Mouse (Mus musculus) heart, embryonic 15.5 days (tissue): Measurements from ENCODE around the gene Prune1. TPM values are rescaled to one million over a fixed set of nuclear protein-coding genes. Genes with fewer than 3 reads are reported as not detected.
A peak's percentile ranks its signal among the peaks of the same experiment; 100 is the strongest.
"Not testable (repeated sequence)": the region's sequence is repeated elsewhere in the genome, so short reads cannot be mapped to it uniquely, and the experiment has no call there.

Experiments
- ATAC-seq: fragments of 200-750 bp; cut with Nextera tagmentation; replicated peaks from 2 replicates; pipeline ENCODE4 v1.8.0; 2017; ENCODE audit warnings: low read depth, moderate TSS enrichment; ENCODE audit not compliant: insufficient number of reproducible peaks, insufficient read depth, low FRiP score
- H3K27ac ChIP-seq: fragments of 300-500 bp; sonication (generic); 2 replicates; pipeline ENCODE4 v1.5.1; 2015; ENCODE audit warnings: mild to moderate bottlenecking, inconsistent platforms
- H3K27me3 ChIP-seq: fragments of 300-500 bp; sonication (generic); 2 replicates; pipeline ENCODE4 v1.6.1; 2015; ENCODE audit warnings: inconsistent platforms
- H3K36me3 ChIP-seq: fragments of 300-500 bp; sonication (generic); 2 replicates; pipeline ENCODE4 v1.6.1; 2015; ENCODE audit warnings: mild to moderate bottlenecking, inconsistent platforms
- H3K4me1 ChIP-seq: fragments of 300-500 bp; sonication (generic); replicated peaks from 2 replicates; pipeline ENCODE4 v1.6.1; 2015; ENCODE audit warnings: inconsistent platforms
- H3K4me2 ChIP-seq: fragments of 300-500 bp; sonication (generic); 2 replicates; pipeline ENCODE4 v1.6.1; 2015; ENCODE audit warnings: inconsistent platforms, mild to moderate bottlenecking, moderate library complexity
- H3K4me3 ChIP-seq: fragments of 300-500 bp; sonication (generic); 2 replicates; pipeline ENCODE4 v1.5.1; 2015; ENCODE audit warnings: mild to moderate bottlenecking, inconsistent platforms
- H3K9ac ChIP-seq: fragments of 300-500 bp; sonication (generic); 2 replicates; pipeline ENCODE4 v1.6.1; 2015; ENCODE audit warnings: mild to moderate bottlenecking, inconsistent platforms
- H3K9me3 ChIP-seq: fragments of 300-500 bp; sonication (generic); replicated peaks from 2 replicates; pipeline ENCODE4 v1.6.1; 2016; ENCODE audit warnings: inconsistent platforms
- WGBS: fragments of 180-500 bp; shearing (Covaris S2); methylation state at CpG from one replicate; pipeline ENCODE4 v1.1.7; 2015; ENCODE audit warnings: mixed read lengths; 5-methylcytosine and 5-hydroxymethylcytosine counted together
- polyA plus RNA-seq: library from polyadenylated mRNA; unstranded; fragments of >200 nt; fragmentation: Nextera tagmentation; extraction: Ambion mirVana; gene quantifications from 2 replicates; pipeline ENCODE4 v1.2.1, GENCODE M21; 2015

The Prune1 gene
- polyA plus RNA-seq, 1 experiment from 2014 or later: 23.8 TPM

DNA sequence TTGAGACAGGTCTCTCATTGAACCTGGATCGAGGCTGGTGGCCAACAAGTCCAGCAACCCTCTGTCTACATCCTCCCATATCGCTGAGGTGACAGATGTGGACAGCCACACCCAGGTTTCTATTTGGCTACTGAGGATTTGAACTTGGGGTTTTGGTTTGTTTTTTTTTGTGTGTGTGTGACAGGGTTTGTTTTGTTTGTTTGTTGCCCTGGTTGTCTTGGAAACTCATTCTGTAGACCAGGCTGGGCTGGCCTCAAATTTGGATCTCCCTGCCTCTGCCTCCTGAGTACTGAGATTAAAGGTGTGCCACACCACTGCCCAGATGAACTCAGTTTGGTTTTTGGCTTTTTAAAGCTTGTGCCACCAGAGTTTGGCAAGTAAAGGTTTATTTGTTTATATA is 58.8 kb downstream of the Prune1 start:
- Histone ChIP-seq H3K4me2 (no peak overlapping the region), H3K27ac (0 out of 2 replicates have a peak overlapping the region, but pooled peaks have one; percentile 23), H3K4me1 (peaks cover 23% of the 10 kb centered on the region), H3K9ac (no peak overlapping the region), H3K4me3 (no peak overlapping the region), H3K36me3 (peaks cover 11% of the 10 kb centered on the region; the same call in 1 of the 2 replicates), H3K27me3 (no peaks in the 10 kb centered on the region), H3K9me3 (no peaks in the 10 kb centered on the region)
- 94% methylated on average over 2 of the region's 2 CpGs for WGBS
- ATAC-seq: no peak

- ATAC-seq: no peak
- H3K27me3 ChIP-seq: no peaks in the 10 kb centered on the region
- peaks cover 16% of the 10 kb centered on the region for H3K4me1 ChIP-seq
- no peak overlapping the region for H3K9ac ChIP-seq
- H3K36me3 ChIP-seq: peaks cover 27% of the 10 kb centered on the region; the same call in 1 of the 2 replicates
- peak overlapping the region; percentile 72 for H3K4me3 ChIP-seq
- H3K9me3 ChIP-seq: no peaks in the 10 kb centered on the region
- H3K27ac ChIP-seq: peak overlapping the region; percentile 99
- 81% methylated on average over 6 of the region's 6 CpGs for WGBS
- H3K4me2 ChIP-seq: peak overlapping the region; percentile 65
Measured at GRCm38 (mm10) chr3:95218466-95219137, 63.3 kb downstream of the Prune1 start.

GRCm38 (mm10) chr3:95217255-95218134 is 64.4 kb downstream of the Prune1 start, which contains the start of gene Gabpb2:
Gabpb2 (minus strand) TSS chr3:95217916.
- Histone ChIP-seq H3K4me1 (peaks cover 16% of the 10 kb centered on the region), H3K9me3 (no peaks in the 10 kb centered on the region), H3K27me3 (no peaks in the 10 kb centered on the region), H3K4me2 (peak within 1 kb of the TSS; percentile 65), H3K27ac (peak within 1 kb of the TSS; percentile 99), H3K9ac (peak within 1 kb of the TSS; percentile 87), H3K4me3 (peak within 1 kb of the TSS; percentile 72), H3K36me3 (peaks cover 27% of the 10 kb centered on the region; the same call in 1 of the 2 replicates)
- ATAC-seq: peak; percentile 91
- WGBS: 0% methylated on average over 56 of the region's 56 CpGs

DNA sequence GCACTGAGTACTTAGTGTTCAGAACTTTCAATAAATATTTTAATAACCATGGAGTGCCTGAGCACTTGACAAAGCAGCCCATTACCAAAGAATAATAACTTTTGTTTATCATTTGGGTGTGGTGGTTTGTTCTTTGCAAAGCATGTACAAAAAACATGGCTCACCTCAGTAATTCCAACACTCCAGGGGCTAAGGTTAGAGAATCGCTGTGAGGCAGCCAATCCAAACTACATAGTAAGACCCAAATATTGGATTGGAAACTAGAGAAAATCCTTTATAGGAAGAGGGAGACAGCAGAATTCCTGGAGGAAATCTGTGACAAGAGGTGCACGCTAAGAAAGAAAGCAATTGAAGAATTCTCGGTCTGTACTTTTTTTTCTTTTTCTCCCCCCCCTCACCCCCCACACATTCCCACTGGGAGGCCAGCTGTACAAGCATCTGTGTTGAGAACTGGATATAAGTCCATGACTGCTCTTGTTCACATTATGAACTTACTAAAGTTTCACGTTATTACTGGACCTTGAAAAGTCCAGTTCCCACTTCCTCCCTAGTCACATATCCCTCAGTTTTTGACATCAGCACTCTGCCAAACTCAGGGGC is 65.1 kb downstream of the Prune1 start:
- H3K27me3 ChIP-seq: no peaks in the 10 kb centered on the region
- peaks cover 29% of the 10 kb centered on the region for H3K36me3 ChIP-seq
- H3K4me2 ChIP-seq: peak overlapping the region; percentile 65
- no peak; the same call in none of the 2 replicates for ATAC-seq
- H3K27ac ChIP-seq: peak overlapping the region; percentile 99
- peak overlapping the region; percentile 72 for H3K4me3 ChIP-seq
- WGBS: 13% methylated on average over 4 of the region's 4 CpGs
- peaks cover 14% of the 10 kb centered on the region for H3K4me1 ChIP-seq
- H3K9me3 ChIP-seq: no peaks in the 10 kb centered on the region
- H3K9ac ChIP-seq: peak overlapping the region; percentile 87

- Histone ChIP-seq H3K9ac (no peak overlapping the region), H3K27ac (no peak overlapping the region), H3K27me3 (no peaks in the 10 kb centered on the region), H3K4me2 (no peak overlapping the region), H3K9me3 (no peaks in the 10 kb centered on the region), H3K4me3 (no peak overlapping the region), H3K4me1 (peaks cover 14% of the 10 kb centered on the region), H3K36me3 (peaks cover 20% of the 10 kb centered on the region)
- ATAC-seq: no peak
- WGBS: 100% methylated on average over 1 of the region's 1 CpGs
Measured at GRCm38 (mm10) chr3:95213609-95213975, 68.3 kb downstream of the Prune1 start.

GRCm38 (mm10) chr3:95212889-95213608 is 68.8 kb downstream of the Prune1 start:
- H3K9me3 ChIP-seq, H3K9ac ChIP-seq, H3K27ac ChIP-seq, H3K27me3 ChIP-seq, ATAC-seq, H3K4me2 ChIP-seq, H3K4me1 ChIP-seq, H3K4me3 ChIP-seq: not testable (repeated sequence)
- peaks cover 20% of the 10 kb centered on the region for H3K36me3 ChIP-seq
- WGBS: 87% methylated on average over 9 of the region's 10 CpGs

DNA sequence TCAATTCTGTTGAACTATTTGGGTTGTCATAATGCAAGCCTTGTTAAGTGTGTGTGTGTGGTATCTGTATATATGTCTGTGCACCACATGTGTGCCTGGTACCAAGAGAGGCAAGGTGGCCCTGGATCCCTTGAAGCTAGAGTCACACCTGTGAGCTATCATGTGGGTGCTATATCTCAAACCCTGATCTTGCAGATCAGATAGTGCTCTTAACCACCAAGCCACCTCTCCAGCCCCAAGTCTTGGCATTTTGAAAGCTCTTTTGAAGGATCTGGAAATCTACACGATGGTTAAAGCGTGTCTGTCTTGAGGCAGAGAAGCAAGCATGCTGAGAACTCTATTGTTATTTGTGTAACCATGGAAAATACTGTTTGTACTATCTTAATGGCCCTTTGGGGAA is 71.3 kb downstream of the Prune1 start:
- Histone ChIP-seq H3K27me3 (no peaks in the 10 kb centered on the region), H3K27ac (no peak overlapping the region), H3K4me2 (no peak overlapping the region), H3K4me1 (no peaks in the 10 kb centered on the region), H3K4me3 (no peak overlapping the region), H3K9ac (no peak overlapping the region), H3K9me3 (no peaks in the 10 kb centered on the region), H3K36me3 (peaks cover 35% of the 10 kb centered on the region)
- WGBS: 88% methylated on average over 2 of the region's 2 CpGs
- ATAC-seq: no peak

DNA sequence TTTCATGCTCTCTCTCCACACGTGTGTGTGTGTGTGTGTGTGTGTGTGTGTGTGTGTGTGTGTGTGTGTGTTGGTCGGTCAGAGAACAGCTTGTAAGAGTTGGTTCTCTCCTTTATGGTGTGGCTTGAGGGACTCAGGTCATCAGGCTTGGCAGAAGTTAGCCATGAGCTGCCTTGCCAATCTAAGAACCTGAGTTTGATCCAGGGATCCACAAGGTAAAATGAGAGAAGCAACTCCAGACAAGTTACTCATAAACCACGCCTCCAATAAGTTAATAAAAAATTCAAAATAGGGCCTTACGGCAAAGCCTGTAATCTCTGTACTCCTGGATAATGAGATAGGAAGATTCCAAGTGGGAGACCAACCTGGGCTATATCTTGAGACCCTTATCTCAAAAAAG is 73.6 kb downstream of the Prune1 start:
- Histone ChIP-seq H3K4me1 (no peaks in the 10 kb centered on the region), H3K4me2 (no peak overlapping the region), H3K4me3 (no peak overlapping the region), H3K36me3 (peaks cover 37% of the 10 kb centered on the region), H3K9me3 (no peaks in the 10 kb centered on the region), H3K9ac (no peak overlapping the region), H3K27me3 (no peaks in the 10 kb centered on the region), H3K27ac (no peak overlapping the region)
- no peak for ATAC-seq
- WGBS: 86% methylated on average over 4 of the region's 4 CpGs

- H3K27me3 ChIP-seq: no peaks in the 10 kb centered on the region
- no peaks in the 10 kb centered on the region for H3K4me1 ChIP-seq
- H3K4me3 ChIP-seq: no peak overlapping the region
- H3K27ac ChIP-seq: no peak overlapping the region
- 86% methylated on average over 6 of the region's 6 CpGs for WGBS
- H3K4me2 ChIP-seq: no peak overlapping the region
- H3K9ac ChIP-seq: no peak overlapping the region
- no peak for ATAC-seq
- H3K9me3 ChIP-seq: no peaks in the 10 kb centered on the region
- H3K36me3 ChIP-seq: peaks cover 67% of the 10 kb centered on the region
Measured at GRCm38 (mm10) chr3:95203880-95204279, 78.0 kb downstream of the Prune1 start.
